Mouse (Mus musculus): Measurements from ENCODE around the gene Gtdc1.
A peak's percentile ranks its signal among the peaks of the same experiment; 100 is the strongest.

Gene Gtdc1

GRCm38 (mm10) chr2:44927482-44927811 is at the start of gene Gtdc1:
Gene Gtdc1, minus strand, starts transcription at chr2:44927657.
- DNase-seq: no peak

GRCm38 (mm10) chr2:44977051-44977450 is 49.6 kb upstream of the Gtdc1 start:
- DNase-seq: no peak

GRCm38 (mm10) chr2:44976484-44976883 is 49.0 kb upstream of the Gtdc1 start:
- no peak for DNase-seq

- no peak for DNase-seq
These were observed 46.4 kb upstream of the Gtdc1 start for GRCm38 (mm10) chr2:44973828-44974227.

- no peak for DNase-seq
These were observed 42.7 kb upstream of the Gtdc1 start for GRCm38 (mm10) chr2:44970087-44970646.

- no peak for DNase-seq
These were observed 42.2 kb upstream of the Gtdc1 start for GRCm38 (mm10) chr2:44969640-44970039.

GRCm38 (mm10) chr2:44969226-44969625 is 41.8 kb upstream of the Gtdc1 start:
- no peak for DNase-seq

GRCm38 (mm10) chr2:44965834-44966555 is 38.5 kb upstream of the Gtdc1 start:
- no peak for DNase-seq

GRCm38 (mm10) chr2:44962620-44963019 is 35.2 kb upstream of the Gtdc1 start:
- DNase-seq: no peak

GRCm38 (mm10) chr2:44961192-44961591 is 33.7 kb upstream of the Gtdc1 start:
- DNase-seq: no peak

- DNase-seq: peak; percentile 49 to 59
These were observed 33.1 kb upstream of the Gtdc1 start for GRCm38 (mm10) chr2:44960561-44960960.

GRCm38 (mm10) chr2:44957329-44957797 is 29.9 kb upstream of the Gtdc1 start:
- no peak for DNase-seq

- no peak for DNase-seq
These were observed 28.8 kb upstream of the Gtdc1 start for GRCm38 (mm10) chr2:44956232-44956631.

- no peak for DNase-seq
These were observed 28.0 kb upstream of the Gtdc1 start for GRCm38 (mm10) chr2:44955506-44955905.

- no peak for DNase-seq
These were observed 26.7 kb upstream of the Gtdc1 start for GRCm38 (mm10) chr2:44954180-44954579.

- no peak for DNase-seq
These were observed 25.5 kb upstream of the Gtdc1 start for GRCm38 (mm10) chr2:44952830-44953422.

GRCm38 (mm10) chr2:44951651-44952213 is 24.3 kb upstream of the Gtdc1 start:
- no peak for DNase-seq

GRCm38 (mm10) chr2:44944689-44945088 is 17.2 kb upstream of the Gtdc1 start:
- DNase-seq: no peak

GRCm38 (mm10) chr2:44930951-44931350 is 3.5 kb upstream of the Gtdc1 start:
- no peak for DNase-seq

- no peak for DNase-seq
These were observed 1.2 kb upstream of the Gtdc1 start for GRCm38 (mm10) chr2:44928631-44929030.

- DNase-seq: peak; percentile 87 to 92
These were observed 575 bp downstream of the Gtdc1 start for GRCm38 (mm10) chr2:44926683-44927481.

GRCm38 (mm10) chr2:44926167-44926682 is 1.2 kb downstream of the Gtdc1 start:
- DNase-seq: no peak

- no peak for DNase-seq
These were observed 2.8 kb downstream of the Gtdc1 start for GRCm38 (mm10) chr2:44924618-44925017.
